Mouse (Mus musculus) E14TG2a.4 (cell line): ENCODE data around the gene Gm20388.

ENCODE experiments used
- CTCF ChIP-seq: conservative IDR thresholded peaks from 2 replicates; pipeline ENCODE4 v1.5.1; 2014; ENCODE audit warnings: low read length
- NANOG ChIP-seq: IDR thresholded peaks from 2 replicates; pipeline ENCODE4 v1.6.1; 2014; ENCODE audit warnings: borderline replicate concordance, low read length, mixed read lengths

DNA sequence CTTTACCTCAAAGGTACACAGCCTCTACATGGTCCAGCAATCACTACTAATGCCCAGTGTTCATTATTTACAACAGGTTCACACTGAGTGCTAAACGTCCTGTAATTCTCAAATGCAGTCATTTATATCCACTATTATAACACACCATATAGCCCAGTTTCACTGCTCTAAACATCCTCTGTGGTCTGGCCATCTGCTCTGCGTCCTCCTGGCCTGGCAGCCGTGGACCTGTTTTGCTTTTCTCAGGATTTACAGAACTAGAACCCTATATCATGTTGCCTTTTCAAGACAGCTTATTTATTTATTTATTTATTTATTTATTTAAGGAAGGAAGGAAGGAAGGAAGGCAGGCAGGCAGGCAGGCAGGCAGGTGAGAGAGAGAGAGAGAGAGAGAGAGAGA is 3017.2 kb downstream of the Gm20388 start:
- TF ChIP-seq CTCF = no peak
- TF ChIP-seq NANOG = no peak
